Mouse (Mus musculus) myocyte (in vitro differentiated cells): ENCODE data around the gene Hpdl.

ENCODE experiments used
- CEBPB ChIP-seq: IDR thresholded peaks from 2 replicates; pipeline ENCODE4 v1.6.1; 2011; ENCODE audit warnings: mild to moderate bottlenecking, moderate library complexity; ENCODE audit not compliant: poor library complexity, insufficient read depth, severe bottlenecking
- E2F4 ChIP-seq: IDR thresholded peaks from one replicate; pipeline ENCODE4 v1.6.1; 2011; ENCODE audit warnings: mild to moderate bottlenecking, control low read depth, moderate library complexity; ENCODE audit not compliant: insufficient read depth
- MAX ChIP-seq: IDR thresholded peaks from one replicate; pipeline ENCODE4 v1.6.1; 2011; ENCODE audit warnings: low read depth, mild to moderate bottlenecking, control low read depth
- MYOD1 ChIP-seq, 3 experiments: IDR thresholded peaks; one replicate each; pipeline ENCODE4 v1.6.1; 2011; ENCODE audit warnings: control low read depth in 2 of 3, low read depth in 2 of 3, mild to moderate bottlenecking in 2 of 3, moderate library complexity in 1 of 3; ENCODE audit not compliant: insufficient read length in 2 of 3, control insufficient read depth in 1 of 3
- MYOG ChIP-seq, 3 experiments: IDR thresholded peaks; one replicate each; pipeline ENCODE4 v1.6.1; 2011; ENCODE audit warnings: control low read depth in 2 of 3, low read depth in 2 of 3, mild to moderate bottlenecking in 2 of 3; ENCODE audit not compliant: insufficient read length in 2 of 3, control insufficient read depth in 1 of 3, insufficient read depth in 1 of 3
- POLR2A ChIP-seq: IDR thresholded peaks from one replicate; pipeline ENCODE4 v1.6.1; 2011; ENCODE audit warnings: low read depth, mild to moderate bottlenecking, control low read depth, moderate library complexity; ENCODE audit not compliant: insufficient read length
- POLR2AphosphoS2 ChIP-seq: IDR thresholded peaks from one replicate; pipeline ENCODE4 v1.6.1; 2011; ENCODE audit warnings: low read depth, control low read depth; ENCODE audit not compliant: insufficient read length
- TCF12 ChIP-seq: IDR thresholded peaks from one replicate; pipeline ENCODE4 v1.6.1; 2011; ENCODE audit warnings: mild to moderate bottlenecking, control low read depth; ENCODE audit not compliant: poor library complexity, insufficient read depth, severe bottlenecking
- USF1 ChIP-seq: IDR thresholded peaks from one replicate; pipeline ENCODE4 v1.6.1; 2011; ENCODE audit warnings: low read depth, mild to moderate bottlenecking, control low read depth, moderate library complexity

GRCm38 (mm10) chr4:116817486-116817885, 4.0 kb downstream of the Hpdl start:
- TF ChIP-seq POLR2A (no peak), TCF12 (no peak), USF1 (no peak), POLR2AphosphoS2 (no peak), MAX (no peak), CEBPB (no peak), MYOG (IDR thresholded peaks at IDR 0.05; ENCODE audit: control insufficient read depth in 1 of 3, insufficient read depth in 1 of 3, insufficient read length in 2 of 3, low read depth in 2 of 3) (no peak), E2F4 (no peak), MYOD1 (IDR thresholded peaks at IDR 0.05; ENCODE audit: control insufficient read depth in 1 of 3, insufficient read length in 2 of 3, low read depth in 2 of 3) (no peak)
